Mouse (Mus musculus) brain, embryonic 14.5 days (tissue): ENCODE results near the gene Scml4.

Source experiments
- CTCF ChIP-seq: fragments of 200-500 bp; IDR thresholded peaks from 2 replicates; pipeline ENCODE4 v1.5.1; 2012; ENCODE audit warnings: inconsistent platforms, mild to moderate bottlenecking, moderate library complexity, borderline replicate concordance; ENCODE audit not compliant: insufficient read depth, insufficient read length; ENCODE audit errors: extremely low read depth
- POLR2A ChIP-seq: fragments of 200-500 bp; IDR thresholded peaks from 2 replicates; pipeline ENCODE4 v1.6.1; 2012; ENCODE audit warnings: mild to moderate bottlenecking, inconsistent platforms, borderline replicate concordance; ENCODE audit not compliant: poor library complexity, insufficient read depth, insufficient read length, severe bottlenecking; ENCODE audit errors: extremely low read depth

DNA sequence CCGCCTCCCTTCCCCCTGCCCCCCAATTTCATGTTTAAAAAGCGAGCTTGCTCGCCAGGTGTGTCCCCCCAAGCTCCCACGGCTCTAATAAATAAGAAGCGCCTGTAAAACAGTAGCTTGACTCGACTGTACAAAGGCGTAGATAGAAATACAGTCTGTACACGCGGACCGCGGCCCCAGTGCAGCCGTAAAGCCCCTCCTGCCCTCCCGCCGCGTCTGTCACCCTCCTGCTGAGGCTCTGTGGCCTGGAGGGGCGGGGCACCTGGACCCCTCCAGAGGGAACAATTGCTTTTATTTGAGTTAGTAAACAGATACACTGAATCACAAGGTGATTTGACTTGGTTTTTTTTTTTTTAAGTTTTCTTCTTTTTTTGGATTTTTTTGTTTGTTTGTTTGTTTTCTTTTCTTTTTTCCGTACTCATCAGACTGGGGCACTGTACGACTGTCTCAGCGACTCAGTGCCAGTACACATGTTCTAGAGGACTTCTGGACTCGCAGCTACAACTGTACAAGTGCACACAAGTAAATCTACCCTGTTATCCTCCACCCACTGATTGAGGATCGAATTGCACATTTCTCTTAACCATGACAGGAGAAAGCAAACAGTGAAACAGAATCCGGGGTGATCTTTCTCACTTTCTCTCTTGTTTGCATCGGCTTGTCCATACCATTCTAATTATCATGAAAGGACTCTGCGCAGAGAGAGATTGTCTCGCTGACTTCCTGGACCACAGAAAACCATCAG, 142.7 kb downstream of the Scml4 start:
- no peak for TF ChIP-seq CTCF
- no peak for TF ChIP-seq POLR2A
